Mouse (Mus musculus): ENCODE data around the gene Cd3eap.

The Cd3eap gene

DNA sequence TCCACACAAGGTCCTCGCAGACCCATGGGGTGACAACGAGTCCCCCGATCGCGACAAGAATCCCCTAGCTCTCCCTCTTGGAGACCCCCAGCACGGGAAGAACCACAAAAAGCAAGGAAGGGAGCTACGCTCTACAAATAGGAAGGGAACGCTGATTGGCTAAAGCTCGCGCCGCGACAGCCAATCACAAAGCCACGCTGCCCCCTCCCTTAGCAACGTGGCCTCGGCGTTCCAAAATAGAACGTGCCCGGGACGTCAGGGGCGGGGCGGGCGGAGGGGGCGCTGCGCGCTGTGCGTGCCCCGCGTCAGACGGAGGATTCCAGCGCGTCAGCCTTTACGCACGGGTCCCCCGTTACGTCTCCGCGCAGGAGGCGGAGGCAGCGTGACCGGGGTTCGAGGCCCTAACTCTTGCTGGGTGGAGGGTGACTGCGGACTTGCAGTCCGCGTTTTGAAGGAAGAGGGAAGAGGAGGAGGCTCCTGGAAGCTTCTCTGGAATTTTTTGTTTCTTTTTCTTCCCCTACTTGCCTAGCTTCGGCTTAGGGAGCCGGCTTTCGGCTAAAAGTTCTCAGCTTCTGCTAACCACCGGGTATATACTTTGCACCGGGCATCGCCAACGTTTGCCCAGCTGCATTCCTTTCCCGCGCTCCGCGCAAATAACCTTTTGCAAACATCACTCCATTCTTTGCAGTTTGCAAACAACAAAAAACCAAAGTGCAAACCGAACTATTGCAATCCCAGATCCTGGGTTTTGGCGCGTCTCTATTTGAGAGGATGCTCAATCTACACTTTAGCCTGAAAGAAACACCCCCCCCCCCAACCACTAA, 50.6 kb downstream of the Cd3eap start:
- peak; percentile 94 for DNase-seq (ENCODE audit: low read depth, low spot score)

GRCm38 (mm10) chr7:19307739-19308453, 51.4 kb downstream of the Cd3eap start:
- peak; percentile 89 for DNase-seq (ENCODE audit: low read depth, low spot score)

GRCm38 (mm10) chr7:19306819-19307738, 52.2 kb downstream of the Cd3eap start:
- DNase-seq (ENCODE audit: low read depth, low spot score) = no peak
